Mouse (Mus musculus): ENCODE measurements around the gene Slc26a1.
"Not testable (repeated sequence)": the region's sequence is repeated elsewhere in the genome, so short reads cannot be mapped to it uniquely, and the experiment has no call there.

The Slc26a1 gene

GRCm38 (mm10) chr5:108655891-108656650 lies 19.3 kb downstream of the Slc26a1 start:
- no peak for DNase-seq (ENCODE audit: low spot score in 2 of 2)

- no peak for DNase-seq (ENCODE audit: low spot score in 2 of 2)
Measured at GRCm38 (mm10) chr5:108655381-108655780, 20.0 kb downstream of the Slc26a1 start.

GRCm38 (mm10) chr5:108654444-108654990 lies 20.9 kb downstream of the Slc26a1 start:
- DNase-seq (ENCODE audit: low spot score in 2 of 2) = no peak

GRCm38 (mm10) chr5:108653341-108653740 lies 22.0 kb downstream of the Slc26a1 start:
- DNase-seq (ENCODE audit: low spot score in 2 of 2) = no peak

GRCm38 (mm10) chr5:108651823-108652222 lies 23.5 kb downstream of the Slc26a1 start:
- DNase-seq (ENCODE audit: low spot score in 2 of 2) = peak; percentile 63 to 69

- DNase-seq (ENCODE audit: low spot score in 2 of 2) = no peak
Measured at GRCm38 (mm10) chr5:108651136-108651720, 24.1 kb downstream of the Slc26a1 start.

GRCm38 (mm10) chr5:108650341-108650740 lies 25.0 kb downstream of the Slc26a1 start:
- no peak for DNase-seq (ENCODE audit: low spot score in 2 of 2)

GRCm38 (mm10) chr5:108648937-108649576 lies 26.3 kb downstream of the Slc26a1 start:
- no peak for DNase-seq (ENCODE audit: low spot score in 2 of 2)

GRCm38 (mm10) chr5:108647820-108648465 lies 27.4 kb downstream of the Slc26a1 start:
- no peak for DNase-seq (ENCODE audit: low spot score in 2 of 2)

GRCm38 (mm10) chr5:108647311-108647710 lies 28.1 kb downstream of the Slc26a1 start:
- DNase-seq (ENCODE audit: low spot score in 2 of 2) = no peak

- no peak for DNase-seq (ENCODE audit: low spot score in 2 of 2)
Measured at GRCm38 (mm10) chr5:108646343-108646660, 29.1 kb downstream of the Slc26a1 start.

- no peak for DNase-seq (ENCODE audit: low spot score in 2 of 2)
Measured at GRCm38 (mm10) chr5:108645651-108646342, 29.6 kb downstream of the Slc26a1 start.

- DNase-seq (ENCODE audit: low spot score in 2 of 2) = no peak
Measured at GRCm38 (mm10) chr5:108643674-108644073, 31.7 kb downstream of the Slc26a1 start.

- no peak for DNase-seq (ENCODE audit: low spot score in 2 of 2)
Measured at GRCm38 (mm10) chr5:108636172-108636571, 39.2 kb downstream of the Slc26a1 start.

GRCm38 (mm10) chr5:108634088-108634487 lies 41.3 kb downstream of the Slc26a1 start:
- DNase-seq (ENCODE audit: low spot score in 2 of 2) = not testable (repeated sequence)

GRCm38 (mm10) chr5:108633676-108634075 lies 41.7 kb downstream of the Slc26a1 start:
- no peak for DNase-seq (ENCODE audit: low spot score in 2 of 2)

GRCm38 (mm10) chr5:108629634-108630483 lies 45.5 kb downstream of the Slc26a1 start, which contains the start of the genes Gak and Tmem175:
Gene Gak (minus strand): TSS chr5:108629755.
Gene Tmem175 (plus strand): TSS chr5:108629770.
- DNase-seq (ENCODE audit: low spot score in 2 of 2) = peak; percentile 92 to 95

GRCm38 (mm10) chr5:108628891-108629633 lies 46.3 kb downstream of the Slc26a1 start:
- no peak for DNase-seq (ENCODE audit: low spot score in 2 of 2)

- DNase-seq (ENCODE audit: low spot score in 2 of 2) = no peak
Measured at GRCm38 (mm10) chr5:108626050-108626660, 49.2 kb downstream of the Slc26a1 start.
